Mouse (Mus musculus) right cerebral cortex, postnatal 25 days (tissue): Measurements from ENCODE around the gene Brd3.

Experiments used
- DNase-seq: peaks from one replicate; pipeline ENCODE4 v3.0.0; 2022

Brd3 gene

DNA sequence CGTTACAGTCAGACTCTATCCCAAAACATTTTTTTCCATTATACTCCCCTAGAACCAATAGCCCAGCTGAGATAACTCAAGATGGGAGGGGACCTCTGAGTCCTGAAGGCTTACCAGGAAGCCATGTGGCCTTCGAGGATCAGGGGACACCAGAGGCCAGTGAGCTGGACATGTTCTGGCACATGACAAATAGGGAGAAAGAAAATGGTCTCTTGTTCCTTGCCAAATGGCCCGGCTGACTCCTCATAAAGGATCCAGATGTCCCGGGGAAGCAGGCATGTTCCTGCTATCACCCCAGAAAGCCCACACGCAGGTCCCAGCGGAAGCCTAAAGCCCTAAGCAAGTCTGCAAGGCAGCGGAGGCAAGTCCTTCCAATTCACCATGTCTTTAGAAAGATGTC, 83.9 kb downstream of the Brd3 start:
- no peak for DNase-seq

DNA sequence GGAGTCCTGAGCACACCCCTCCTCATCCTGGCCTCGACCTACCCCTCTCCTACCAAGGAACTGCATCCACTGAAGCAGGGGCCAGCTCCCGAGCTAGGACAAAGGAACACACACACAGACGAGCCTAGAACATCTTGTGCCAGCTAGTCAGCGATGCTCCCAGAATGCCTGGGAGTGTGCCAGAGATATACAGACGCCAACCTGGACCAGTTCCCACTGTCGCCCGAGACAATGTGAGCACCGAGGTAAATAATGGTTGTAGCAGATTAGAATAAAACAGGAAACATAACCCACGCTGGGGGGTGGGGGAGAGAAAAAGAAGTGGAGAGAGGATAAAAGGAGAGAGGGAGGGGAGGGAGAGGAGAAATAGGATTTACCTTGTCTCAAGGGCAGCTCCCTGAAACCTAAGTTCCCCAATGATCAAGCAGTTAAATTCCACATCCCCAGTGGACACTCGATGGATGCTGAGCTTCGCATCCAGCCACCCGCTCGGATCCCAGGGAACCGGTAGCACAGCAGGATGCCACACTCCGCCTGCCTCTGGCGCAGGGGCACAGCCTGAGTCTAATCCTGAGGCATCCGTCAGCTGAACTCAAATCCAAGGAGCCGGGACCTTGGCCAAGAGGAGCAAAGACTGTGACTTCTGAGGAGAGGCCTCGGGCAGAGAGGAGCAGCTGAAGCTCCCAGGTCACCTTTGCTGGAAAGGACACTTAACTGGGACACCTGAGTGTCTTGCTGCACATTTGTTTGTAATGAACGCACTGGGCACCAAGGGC, 86.0 kb downstream of the Brd3 start:
- no peak for DNase-seq

DNA sequence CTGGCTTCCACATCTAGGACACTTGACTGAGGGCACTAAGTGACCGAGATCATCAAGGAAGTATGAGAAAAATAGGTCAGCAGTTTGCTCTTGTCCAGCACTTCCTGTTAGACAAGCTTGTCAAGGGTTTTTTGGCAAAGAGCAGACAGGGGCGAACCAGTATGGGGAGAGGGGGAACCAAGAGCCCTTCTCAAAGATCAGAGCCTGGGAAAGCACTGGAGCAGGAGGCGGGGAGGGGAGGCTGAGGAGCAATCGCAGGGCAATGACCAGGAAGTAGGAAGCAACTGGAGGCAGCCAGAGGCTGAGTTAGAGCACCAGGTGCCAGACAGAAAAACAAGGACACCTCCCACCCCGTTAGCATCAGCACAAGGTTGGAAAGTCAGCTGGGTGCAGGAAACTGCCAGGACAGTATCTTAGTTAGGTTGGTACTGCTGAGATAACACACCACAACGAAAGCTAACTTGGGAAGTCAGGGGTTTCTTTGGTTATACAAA, 88.8 kb downstream of the Brd3 start:
- DNase-seq, result no peak

DNA sequence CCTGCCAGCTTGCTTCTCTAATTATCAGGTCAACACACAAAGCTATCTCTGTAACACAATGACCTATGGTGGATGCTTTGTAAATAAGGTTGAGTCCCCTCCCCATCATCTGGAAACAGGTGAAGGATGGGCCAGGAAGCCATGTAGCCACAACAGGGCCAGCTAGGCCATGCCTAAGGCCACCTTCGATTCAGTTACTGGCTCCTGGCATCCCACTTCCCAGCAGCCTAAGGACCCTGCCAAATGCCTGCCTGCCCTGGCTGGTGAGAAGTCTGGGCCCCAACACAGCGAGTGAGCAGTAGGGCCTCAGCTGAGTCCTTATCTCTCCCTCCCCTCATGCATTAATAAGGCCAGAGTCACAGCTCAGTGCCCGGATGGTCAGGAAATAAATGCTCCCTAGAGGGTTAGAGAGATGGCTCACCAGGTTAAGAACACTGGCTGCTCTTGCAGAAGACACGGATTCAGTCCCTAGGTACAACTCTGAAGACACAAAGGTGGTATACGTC, 89.8 kb downstream of the Brd3 start:
- no peak for DNase-seq

DNA sequence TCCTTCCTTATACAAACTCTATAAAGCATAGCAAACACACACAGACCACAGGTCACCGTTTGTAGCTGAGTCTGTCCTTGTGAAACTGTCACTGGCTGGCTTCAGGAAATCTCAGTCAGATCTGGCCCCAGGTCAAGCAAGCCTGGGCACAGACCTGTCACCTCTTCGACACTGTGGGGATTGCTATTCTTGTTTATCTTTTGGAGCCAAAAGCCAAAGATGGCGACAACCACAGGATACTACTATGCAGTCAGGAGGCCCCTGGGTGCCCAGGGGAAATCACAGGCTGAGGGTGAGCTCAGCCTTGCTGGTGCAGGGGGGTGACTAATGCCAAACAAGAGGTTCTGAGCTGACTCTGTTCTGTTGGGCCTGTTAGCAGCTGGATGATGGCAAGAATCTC, 91.0 kb downstream of the Brd3 start:
- no peak for DNase-seq

DNA sequence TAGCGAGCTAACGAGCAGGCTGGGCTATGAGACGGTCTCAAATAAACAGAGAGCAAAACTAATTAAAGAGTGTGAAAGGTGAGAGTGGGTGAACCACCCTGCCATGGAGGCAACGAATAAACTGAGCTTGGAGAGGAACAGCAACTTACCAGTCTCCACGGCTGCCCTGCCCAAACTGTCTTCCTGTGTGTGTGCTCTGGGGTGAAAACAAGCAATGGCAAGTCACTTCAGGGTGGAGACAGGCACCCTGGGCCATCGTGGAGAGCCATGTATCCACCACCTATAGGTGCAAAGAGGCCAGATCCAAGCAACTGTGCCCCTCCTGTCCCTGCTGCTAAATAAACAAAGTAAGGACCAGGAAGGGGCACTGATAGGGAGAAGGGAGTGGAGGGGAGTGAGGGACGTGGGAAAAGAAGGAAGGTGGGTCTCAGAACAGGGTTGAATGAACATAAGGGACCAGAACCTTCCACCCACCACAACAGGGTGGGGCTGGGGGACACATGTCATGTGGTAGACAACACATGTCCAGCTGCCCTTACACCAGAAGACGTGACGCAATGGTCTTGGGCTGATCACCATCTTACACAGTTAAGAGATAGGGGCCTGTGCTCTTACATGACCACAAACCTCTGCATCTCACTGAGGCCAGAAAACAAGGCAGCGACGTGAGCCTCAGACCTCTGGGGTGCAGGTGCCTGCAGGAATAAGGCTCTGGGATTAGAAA, 92.2 kb downstream of the Brd3 start:
- no peak for DNase-seq

DNA sequence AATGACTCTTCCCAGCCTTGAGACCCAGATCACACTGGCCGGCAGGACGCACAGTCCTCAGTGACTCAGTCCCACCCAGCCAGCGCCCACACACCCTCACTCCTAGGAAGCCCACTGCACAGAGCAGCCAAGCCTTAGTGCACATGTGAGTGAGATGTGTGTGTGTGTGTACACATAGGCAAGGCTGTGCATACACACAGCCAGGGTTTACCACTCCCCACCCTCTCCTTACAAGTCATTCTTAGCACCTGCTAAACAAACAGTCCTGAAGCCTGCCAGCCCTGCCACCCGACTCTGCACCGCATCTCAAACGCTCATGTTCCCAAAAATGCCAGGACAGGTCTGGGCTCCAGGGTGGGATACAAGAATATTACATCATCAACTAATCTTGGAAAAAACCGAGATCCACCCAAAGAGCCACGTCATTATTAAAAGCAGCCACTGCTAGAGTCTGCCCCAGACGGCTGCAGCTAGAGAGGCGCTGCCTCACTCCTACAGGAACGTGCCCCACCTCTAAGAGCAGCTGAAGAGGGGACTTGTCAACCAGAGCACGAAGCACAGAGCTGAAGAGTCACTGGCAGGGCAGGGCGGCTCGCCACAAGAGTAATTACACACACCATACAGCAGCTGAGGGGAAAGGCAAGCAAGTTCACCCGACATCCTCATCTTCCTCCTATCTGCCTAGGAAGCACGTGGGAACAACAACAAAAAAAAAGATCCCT, 93.4 kb downstream of the Brd3 start:
- DNase-seq, result no peak

DNA sequence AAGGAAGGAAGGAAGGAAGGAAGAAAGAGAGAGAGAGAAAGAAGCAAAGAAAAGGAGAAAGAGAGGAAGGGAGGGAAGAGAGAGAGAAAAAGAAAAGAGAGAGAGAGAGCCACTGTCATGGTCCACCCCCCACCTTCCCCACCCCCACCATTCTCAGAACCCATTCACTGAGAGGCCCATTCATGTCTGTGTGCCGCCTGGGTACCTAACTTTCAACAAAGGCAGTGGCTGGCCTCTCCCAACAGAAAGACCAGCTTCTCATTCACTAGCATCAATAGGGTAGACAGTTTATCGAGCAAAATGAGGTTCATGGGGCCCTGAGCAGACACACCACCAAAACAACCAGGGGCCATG, 93.9 kb downstream of the Brd3 start:
- DNase-seq, result no peak

DNA sequence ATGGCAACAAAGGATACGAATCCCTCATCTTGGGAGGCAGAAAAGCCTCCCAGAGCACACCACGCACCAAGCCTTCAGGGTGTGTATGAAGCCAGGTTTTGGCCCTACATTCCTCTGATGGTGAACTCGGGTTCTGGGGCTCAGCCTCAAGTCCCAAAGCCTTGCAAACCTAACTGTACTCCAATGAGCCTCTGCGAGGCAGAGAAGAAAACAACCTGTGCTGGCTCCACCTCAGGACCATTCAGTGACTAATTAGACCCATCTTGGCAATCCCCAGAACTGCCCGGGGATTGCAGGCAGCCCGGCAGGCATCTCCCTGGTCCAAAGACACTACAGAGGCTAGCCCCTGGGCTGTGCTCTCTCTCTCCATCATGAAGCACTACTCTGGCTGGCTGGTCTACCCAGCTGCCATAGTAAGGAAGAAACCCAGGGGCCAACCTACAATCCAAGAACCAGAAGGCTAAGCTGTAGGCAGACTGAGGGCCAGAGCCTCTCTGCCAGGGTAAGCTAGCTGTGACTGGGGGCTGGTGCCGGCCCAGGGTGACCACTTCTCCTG, 95.1 kb downstream of the Brd3 start:
- DNase-seq, result no peak

DNA sequence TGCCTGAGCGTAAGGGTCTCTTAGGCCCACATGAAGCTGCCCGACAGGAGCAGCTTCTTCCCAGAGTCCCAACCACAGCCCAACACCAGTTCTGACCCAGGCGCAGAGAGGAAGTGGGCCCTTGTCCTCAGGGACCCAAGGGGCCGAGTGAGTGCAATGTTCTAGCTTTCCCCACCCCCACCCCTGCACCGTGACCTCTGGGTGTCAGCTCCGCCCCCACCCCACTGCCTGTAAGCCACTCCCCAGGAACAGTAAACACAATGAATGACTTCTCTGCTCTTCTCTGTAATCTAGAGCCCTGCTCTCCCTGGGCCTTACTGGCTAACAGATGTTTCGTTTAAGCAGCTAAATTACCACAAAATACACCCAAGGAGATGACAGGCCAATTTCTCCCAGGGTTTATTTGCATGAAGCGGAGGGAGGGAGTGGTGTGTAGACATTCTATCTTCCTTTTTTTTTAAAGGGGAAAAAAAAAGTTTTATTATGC, 95.7 kb downstream of the Brd3 start:
- no peak for DNase-seq

DNA sequence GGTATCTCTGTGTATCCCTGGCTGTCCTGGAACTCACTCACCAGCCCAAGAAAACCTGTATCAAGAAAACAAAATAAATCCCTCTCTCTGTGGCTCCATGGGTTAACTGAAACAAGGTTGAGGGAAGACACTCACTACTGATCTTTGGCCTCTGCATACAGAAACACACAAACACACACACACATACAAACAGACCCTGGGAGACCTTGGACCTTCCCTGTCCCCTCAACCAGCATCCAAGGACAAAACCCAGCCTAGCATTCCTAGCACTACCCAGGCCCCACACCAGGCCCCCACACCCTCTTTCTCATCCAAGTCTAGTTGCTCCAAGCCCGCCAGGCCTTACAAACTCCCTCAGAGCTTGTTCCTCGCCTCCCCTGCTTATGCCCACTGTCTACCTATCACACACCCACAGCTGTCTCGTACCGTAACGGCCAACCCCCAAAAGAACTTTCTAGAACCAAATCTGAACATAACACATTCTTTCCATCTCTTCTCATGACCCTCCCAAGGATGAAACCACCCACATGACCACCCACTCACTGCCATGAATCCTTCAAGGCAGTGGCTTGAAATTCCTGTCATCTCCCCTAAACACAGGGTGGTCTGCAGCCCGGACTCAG, 96.8 kb downstream of the Brd3 start:
- no peak for DNase-seq

DNA sequence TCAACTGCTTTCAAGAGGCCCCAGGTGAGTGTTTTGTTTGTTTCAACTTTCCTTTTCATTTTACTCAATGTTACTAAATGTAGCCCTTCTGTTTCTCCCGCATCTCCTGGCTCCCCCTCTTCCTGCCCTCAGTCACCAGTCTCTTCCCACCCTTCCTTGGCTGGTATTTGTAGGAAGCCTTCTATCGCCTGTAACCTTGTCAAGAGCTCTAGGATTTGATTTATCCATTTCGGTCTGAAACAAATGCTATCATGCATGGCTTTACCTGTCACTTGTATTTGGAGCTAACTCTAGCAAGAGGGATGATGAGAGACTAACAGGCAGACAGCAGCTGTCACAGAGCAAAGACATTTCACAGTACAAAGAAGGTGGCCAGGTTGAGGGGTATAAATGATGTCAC, 99.3 kb downstream of the Brd3 start:
- DNase-seq, result no peak

DNA sequence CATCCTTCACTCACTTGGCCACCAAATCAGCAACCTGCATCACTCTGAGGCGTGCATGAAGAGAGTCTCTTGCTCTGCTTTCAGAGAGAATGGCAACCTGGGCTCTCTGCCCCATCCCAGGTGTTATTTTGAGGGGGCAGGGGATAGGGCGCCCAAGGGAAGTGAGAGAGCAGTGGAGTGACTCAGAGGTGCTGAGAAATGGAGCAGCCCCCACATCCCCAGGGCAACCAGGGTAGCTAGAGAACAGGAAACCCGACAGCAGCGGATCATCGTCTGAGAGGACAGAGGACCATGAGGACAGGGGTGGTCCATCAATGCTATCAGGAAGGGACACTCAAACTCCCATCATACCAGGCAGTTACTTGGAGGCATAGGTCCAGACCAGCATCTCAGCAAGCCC, 100.5 kb downstream of the Brd3 start:
- DNase-seq, result no peak

DNA sequence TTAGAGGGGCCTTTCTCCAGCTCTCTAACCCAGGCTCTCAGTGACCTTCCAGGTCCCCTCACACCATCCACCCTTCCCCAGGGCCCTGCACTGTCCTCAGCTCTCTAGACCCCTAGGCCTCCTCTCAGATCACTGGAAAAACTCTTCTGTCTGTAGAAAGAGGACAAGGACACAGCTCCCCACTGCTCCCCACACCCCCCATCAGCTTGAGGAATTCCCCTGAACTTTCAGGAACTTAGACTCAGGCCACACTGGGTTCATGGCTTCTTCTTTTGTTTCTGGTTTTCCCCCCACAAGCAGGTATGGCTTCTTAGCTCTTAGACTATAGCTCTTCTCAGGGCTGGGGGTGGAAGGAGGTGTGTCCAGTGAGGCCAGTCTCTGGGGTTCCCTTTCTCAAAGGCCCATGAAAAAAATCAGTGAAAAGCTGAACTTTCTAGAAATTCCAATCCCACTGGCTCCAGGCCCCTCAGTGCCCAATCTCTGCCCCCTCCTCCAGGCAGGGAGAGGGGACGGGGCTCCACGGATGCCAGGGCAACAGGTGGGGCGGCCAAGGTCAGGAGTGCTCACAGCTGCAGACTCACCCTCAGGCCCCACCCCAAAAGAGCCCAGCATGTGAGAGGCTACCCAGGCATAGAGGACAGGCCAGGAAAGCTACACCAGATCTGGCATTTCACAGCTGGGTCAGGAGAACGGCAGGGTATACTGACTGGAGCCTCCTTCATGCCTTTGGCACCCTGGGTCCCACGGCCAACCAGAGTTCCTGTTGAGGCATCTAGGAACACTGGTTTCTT, 102.2 kb downstream of the Brd3 start:
- no peak for DNase-seq

DNA sequence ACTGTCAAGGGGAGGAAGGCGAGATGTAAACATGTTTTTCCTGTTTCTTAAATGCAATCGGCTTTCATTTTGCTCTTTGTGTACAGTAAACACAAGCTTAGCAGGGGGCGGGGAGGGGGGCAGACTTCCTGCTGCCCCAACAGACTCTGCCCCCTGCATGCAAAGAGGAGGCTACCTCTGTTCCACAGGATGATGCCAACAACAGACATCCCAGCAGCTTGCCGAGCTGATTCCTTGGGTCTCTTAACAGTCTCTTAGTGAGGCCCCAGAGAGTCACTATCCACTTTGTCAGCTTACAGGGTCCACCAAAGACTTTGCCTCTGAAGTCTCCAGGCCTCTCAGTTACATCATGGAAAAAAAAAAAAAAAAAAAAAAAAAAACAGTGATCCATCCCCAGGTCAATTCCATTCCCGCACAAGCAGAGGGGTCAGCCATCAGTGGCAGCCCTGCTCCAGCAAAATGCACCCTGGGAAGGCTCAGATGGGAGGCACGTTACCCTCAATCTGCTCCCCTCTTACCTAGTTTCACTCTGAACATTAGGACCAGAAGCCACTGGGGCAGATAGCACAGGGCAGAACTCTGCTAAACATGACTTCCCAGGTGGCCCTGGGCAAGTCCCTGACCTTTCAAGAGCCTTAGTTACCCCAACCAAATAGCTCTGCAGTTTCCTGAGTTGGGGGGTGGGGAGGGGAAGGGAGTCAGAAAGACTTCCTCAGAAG, 102.9 kb downstream of the Brd3 start:
- no peak for DNase-seq

DNA sequence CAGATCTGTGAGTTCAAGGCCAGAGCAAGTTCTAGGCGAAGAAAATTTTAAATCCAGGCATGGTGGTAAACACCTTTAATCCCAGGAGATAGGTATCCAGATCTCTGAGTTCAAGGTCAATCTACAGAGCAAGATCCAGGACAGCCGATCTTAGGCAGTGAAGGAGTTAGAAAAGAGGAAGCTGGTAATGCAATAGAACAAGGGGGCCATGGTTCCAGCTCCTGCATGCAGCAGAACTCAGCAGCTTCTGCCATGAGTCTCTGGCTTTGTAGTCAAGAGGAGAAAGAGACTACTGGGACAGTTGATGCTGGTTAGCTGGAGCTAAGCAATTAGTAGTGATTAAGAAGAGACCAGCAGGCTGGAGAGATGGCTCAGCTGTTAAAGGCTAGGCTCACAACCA, 105.9 kb downstream of the Brd3 start:
- no peak for DNase-seq

DNA sequence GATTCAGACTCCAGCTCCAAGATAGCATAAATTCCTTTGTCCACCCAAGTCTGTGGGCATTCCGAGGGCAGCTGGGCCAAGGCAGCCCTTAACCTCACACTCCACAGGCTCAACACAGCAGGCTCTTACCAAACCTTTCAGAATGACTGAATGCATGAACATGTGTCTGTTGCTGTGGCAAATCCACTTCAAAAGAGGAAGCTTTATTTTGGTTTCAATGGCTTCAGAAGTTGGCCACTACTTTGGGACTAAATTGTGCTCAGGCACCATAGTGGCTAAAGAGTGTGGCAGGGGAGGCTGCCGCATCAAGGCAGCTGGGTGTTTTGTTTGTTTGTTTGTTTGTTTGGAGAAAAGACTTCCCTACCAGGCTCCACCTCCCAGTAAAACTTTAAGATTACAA, 107.4 kb downstream of the Brd3 start:
- no peak for DNase-seq

DNA sequence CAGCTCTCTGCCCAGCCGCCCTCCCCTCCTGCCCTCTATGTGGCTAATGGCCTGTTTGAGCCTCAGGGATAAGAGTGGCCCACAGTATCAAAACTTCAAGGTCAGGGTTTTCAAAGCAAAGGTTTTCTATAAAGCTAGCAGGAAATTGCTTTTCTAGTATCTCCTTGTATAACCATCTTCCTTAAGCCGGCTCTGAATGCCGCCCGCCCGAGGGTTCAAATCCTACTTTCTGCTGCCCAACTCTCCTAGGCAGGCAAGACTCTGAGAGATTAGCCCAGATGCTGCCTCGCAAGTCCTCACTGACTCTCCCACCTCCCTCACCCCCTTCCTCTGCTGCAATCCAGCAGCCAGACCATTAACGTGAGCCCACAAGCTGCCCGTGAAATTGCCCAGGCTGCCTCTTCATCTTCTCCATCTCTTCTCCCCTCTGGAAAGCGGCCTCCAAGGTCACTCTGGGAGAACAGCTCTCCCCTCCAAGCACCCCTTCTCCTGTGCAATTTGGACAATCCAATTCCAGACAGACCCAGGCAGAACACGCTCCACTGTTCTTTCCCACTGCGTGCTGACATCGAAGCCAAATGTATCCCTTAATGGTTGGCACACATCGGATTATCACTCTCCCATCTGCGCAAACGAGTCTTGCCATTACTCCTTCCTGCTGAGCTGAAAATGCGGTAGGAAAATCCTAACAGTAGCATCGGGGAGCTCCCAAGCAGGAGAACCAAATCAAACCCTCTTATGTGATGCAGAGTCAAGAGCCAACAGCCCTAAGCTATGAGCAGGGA, 110.6 kb downstream of the Brd3 start:
- no peak for DNase-seq
